Mouse (Mus musculus) hindbrain, embryonic 14.5 days (tissue): Measurements from ENCODE around the gene Pdzd4. TPM values are rescaled to one million over a fixed set of nuclear protein-coding genes. Genes with fewer than 3 reads are reported as not detected.

ENCODE experiments used
- ATAC-seq: fragments of 200-750 bp; cut with Nextera tagmentation; 2 replicates; pipeline ENCODE4 v1.8.0; 2017; ENCODE audit warnings: moderate number of reproducible peaks, mild to moderate bottlenecking, moderate TSS enrichment, moderate library complexity; ENCODE audit not compliant: low FRiP score
- DNase-seq: peaks from one replicate; pipeline ENCODE4 v3.0.0-alpha.2; 2015; ENCODE audit warnings: low spot score
- H3K27ac ChIP-seq: fragments of 300-500 bp; sonication (generic); 2 replicates; pipeline ENCODE4 v1.5.1; 2014; ENCODE audit warnings: mild to moderate bottlenecking, moderate library complexity
- H3K27me3 ChIP-seq: fragments of 300-500 bp; sonication (generic); 2 replicates; pipeline ENCODE4 v1.6.1; 2014; ENCODE audit warnings: mild to moderate bottlenecking, low read length, mixed read lengths; ENCODE audit not compliant: control insufficient read depth, insufficient read depth
- H3K36me3 ChIP-seq: fragments of 300-500 bp; sonication (generic); replicated peaks from 2 replicates; pipeline ENCODE4 v1.6.1; 2014; ENCODE audit not compliant: control insufficient read depth, insufficient read depth
- H3K4me1 ChIP-seq: fragments of 300-500 bp; sonication (generic); replicated peaks from 2 replicates; pipeline ENCODE4 v1.6.1; 2014; ENCODE audit warnings: antibody characterized with exemption, low read length, mixed read lengths; ENCODE audit not compliant: control insufficient read depth, insufficient read depth
- H3K4me2 ChIP-seq: fragments of 300-500 bp; sonication (generic); replicated peaks from 2 replicates; pipeline ENCODE4 v1.6.1; 2014; ENCODE audit warnings: mild to moderate bottlenecking, moderate library complexity
- H3K4me3 ChIP-seq: fragments of 300-500 bp; sonication (generic); replicated peaks from 2 replicates; pipeline ENCODE4 v1.5.1; 2014; ENCODE audit warnings: mild to moderate bottlenecking, low read length
- H3K9ac ChIP-seq: fragments of 300-500 bp; sonication (generic); 2 replicates; pipeline ENCODE4 v1.6.1; 2014
- H3K9me3 ChIP-seq: fragments of 300-500 bp; sonication (generic); 2 replicates; pipeline ENCODE4 v1.6.1; 2016; ENCODE audit warnings: low read length; ENCODE audit not compliant: control insufficient read depth
- WGBS: fragments of 180-500 bp; shearing (Covaris S2); extraction: QIAGEN DNeasy Blood & Tissue Kit; methylation state at CpG from one replicate; pipeline ENCODE4 v1.1.7; 2014; 5-methylcytosine and 5-hydroxymethylcytosine counted together
- polyA plus RNA-seq: library from polyadenylated mRNA; unstranded; fragments of >200 nt; fragmentation: Nextera tagmentation; extraction: Ambion mirVana; gene quantifications from 2 replicates; pipeline ENCODE4 v1.2.1, GENCODE M21; 2014

Gene Pdzd4
- polyA plus RNA-seq, 1 experiment from 2014 or later: 6.4 TPM

GRCm38 (mm10) chrX:73788501-73788900 lies 36.3 kb downstream of the Pdzd4 start:
- H3K4me1 ChIP-seq: peaks cover 23% of the 10 kb centered on the region
- peaks cover 11% of the 10 kb centered on the region for H3K36me3 ChIP-seq

DNA sequence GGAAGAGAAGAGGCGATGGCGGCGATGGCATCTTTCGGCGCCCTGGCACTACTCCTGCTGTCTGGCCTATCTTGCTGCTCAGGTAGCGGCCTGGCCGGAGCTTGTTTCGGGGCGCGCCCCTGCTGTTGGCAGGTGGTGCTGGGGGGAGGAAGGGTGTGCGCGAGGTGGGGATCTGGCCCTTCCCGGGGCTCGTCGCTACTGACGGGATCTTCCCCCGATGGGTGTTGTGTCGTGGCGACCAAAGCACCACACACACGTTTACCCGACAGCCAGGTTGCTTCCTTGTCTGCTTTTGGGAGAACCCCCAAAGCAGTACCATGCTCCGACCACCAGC lies 37.6 kb downstream of the Pdzd4 start:
- ATAC-seq: peak; percentile 52
- peak overlapping the region; percentile 57 for H3K4me2 ChIP-seq
- H3K36me3 ChIP-seq: peaks cover 11% of the 10 kb centered on the region
- H3K9me3 ChIP-seq: no peaks in the 10 kb centered on the region
- peak overlapping the region; percentile 71 for H3K9ac ChIP-seq
- DNase-seq: no peak
- H3K27me3 ChIP-seq: no peaks in the 10 kb centered on the region
- H3K27ac ChIP-seq: peak overlapping the region; percentile 83
- 24% methylated on average over 22 of the region's 22 CpGs for WGBS
- peaks cover 23% of the 10 kb centered on the region for H3K4me1 ChIP-seq
- H3K4me3 ChIP-seq: peak overlapping the region; percentile 52

More at GRCm38 (mm10) chrX:73788501-73788900, 36.3 kb downstream of the Pdzd4 start:
- WGBS: 96% methylated on average over 1 of the region's 1 CpGs
- no peak overlapping the region for H3K4me3 ChIP-seq
- H3K9me3 ChIP-seq: no peaks in the 10 kb centered on the region
- DNase-seq (no peak), ATAC-seq (no peak)
- no peaks in the 10 kb centered on the region for H3K27me3 ChIP-seq
- no peak overlapping the region for H3K27ac ChIP-seq
- peak overlapping the region; percentile 57 for H3K4me2 ChIP-seq
- no peak overlapping the region for H3K9ac ChIP-seq

DNA sequence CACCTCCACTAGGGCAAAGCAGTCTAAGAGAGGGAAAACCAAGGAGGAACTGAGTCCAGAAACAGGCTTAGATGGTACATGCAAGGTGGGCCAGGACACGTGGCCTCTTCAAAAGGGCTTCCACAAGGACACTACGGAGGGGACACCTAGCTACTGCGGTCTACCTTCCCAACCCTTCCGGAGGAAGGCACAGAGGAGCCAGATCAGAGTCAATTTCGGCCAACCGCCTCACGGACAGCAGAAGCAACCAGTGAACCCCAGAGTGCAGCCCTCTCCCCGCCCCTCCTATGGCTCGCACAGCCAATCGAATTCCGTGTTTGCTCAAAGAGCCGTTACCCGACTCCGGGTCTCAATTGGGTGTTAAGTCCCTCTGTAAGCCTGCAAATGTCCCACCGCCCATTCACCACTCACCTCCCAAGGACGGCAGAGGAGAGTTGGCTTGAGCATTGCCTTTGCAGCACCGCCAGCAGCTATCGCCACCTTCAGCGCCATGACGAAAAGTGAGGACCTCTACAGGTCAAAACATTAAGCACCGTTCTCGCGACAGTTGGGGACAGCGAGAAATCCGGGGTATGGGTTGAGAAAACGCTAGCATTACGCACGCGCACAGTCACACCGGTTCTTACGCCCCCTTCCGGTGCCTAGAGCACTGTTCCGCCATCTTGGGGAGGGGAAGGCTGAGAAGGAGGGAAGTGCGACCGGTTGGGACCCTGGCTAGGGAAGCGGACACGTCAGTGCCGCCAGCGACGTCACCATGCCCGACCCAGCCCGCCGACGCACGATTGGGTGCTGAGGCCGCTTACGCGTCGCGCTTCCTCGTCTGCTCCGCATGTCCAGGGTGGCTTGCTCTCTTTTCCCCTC lies 38.2 kb downstream of the Pdzd4 start, which contains the start of the genes Idh3g and Ssr4:
Idh3g (minus strand) TSS at position 534 of the 861 bp plus-strand sequence.
Ssr4 (plus strand) TSS at position 665 of the 861 bp plus-strand sequence.
- H3K9ac ChIP-seq: peak within 1 kb of the TSS; percentile 71
- no peaks in the 10 kb centered on the region for H3K9me3 ChIP-seq
- H3K4me3 ChIP-seq: peak within 1 kb of the TSS; percentile 52
- H3K27me3 ChIP-seq: no peaks in the 10 kb centered on the region
- DNase-seq (peak; percentile 96), ATAC-seq (peak; percentile 97)
- peak within 1 kb of the TSS; percentile 86 for H3K27ac ChIP-seq
- H3K4me2 ChIP-seq: peak within 1 kb of the TSS; percentile 68
- 23% methylated on average over 50 of the region's 52 CpGs for WGBS
- peaks cover 23% of the 10 kb centered on the region for H3K4me1 ChIP-seq
- H3K36me3 ChIP-seq: peaks cover 17% of the 10 kb centered on the region

DNA sequence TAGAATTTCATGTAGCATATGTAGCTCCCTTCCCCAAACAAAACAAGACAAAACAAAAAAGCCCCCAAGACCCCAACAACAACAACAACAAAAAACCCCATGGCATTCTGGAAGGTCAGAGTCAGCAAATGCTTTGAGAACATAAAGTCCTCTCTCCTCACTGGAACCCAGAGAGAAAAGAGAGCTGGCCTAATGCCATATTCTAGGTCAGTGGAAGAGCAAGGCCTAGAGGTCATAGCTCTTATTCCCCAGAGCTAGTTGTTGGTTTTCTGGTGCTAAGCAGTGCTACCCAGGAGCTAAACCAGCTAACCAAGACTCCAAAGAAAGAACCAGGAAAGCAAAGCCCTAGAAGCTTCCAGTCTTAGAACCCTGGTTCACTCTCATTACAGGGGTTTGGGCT lies 39.1 kb downstream of the Pdzd4 start:
- no peak for ATAC-seq
- Histone ChIP-seq H3K4me1 (peaks cover 23% of the 10 kb centered on the region), H3K27ac (peak overlapping the region; percentile 86)

DNA sequence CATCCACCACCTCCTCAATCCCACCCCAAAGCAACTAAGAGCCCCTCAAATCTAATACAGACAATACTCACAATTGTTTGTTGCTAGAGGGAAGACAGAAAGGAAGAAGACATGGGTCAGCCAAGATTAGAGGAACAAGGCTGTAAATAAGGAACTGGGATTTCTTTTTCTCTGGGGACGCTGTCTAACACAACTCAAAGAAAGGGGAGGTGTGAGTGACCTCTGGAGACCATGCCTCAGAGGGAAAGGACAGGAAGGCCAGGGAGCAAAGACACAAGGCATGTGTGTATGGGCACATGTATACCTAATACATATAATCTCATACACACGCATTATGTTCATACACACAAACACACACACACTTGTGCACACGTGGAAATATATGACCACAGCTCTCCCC lies 42.5 kb downstream of the Pdzd4 start:
- H3K27me3 ChIP-seq: no peaks in the 10 kb centered on the region
- 92% methylated on average over 3 of the region's 3 CpGs for WGBS
- H3K27ac ChIP-seq: no peak overlapping the region
- H3K9ac ChIP-seq: no peak overlapping the region
- no peak for ATAC-seq
- no peak overlapping the region for H3K4me3 ChIP-seq
- peaks cover 46% of the 10 kb centered on the region for H3K36me3 ChIP-seq
- H3K9me3 ChIP-seq: no peaks in the 10 kb centered on the region
- H3K4me1 ChIP-seq: peaks cover 13% of the 10 kb centered on the region
- no peak for DNase-seq
- H3K4me2 ChIP-seq: no peak overlapping the region

More for the DNA sequence above, 39.1 kb downstream of the Pdzd4 start:
- DNase-seq: no peak
- H3K9ac ChIP-seq: peak overlapping the region; percentile 67
- no peaks in the 10 kb centered on the region for H3K9me3 ChIP-seq
- peak overlapping the region; percentile 52 for H3K4me3 ChIP-seq
- H3K36me3 ChIP-seq: peaks cover 25% of the 10 kb centered on the region
- no peaks in the 10 kb centered on the region for H3K27me3 ChIP-seq
- peak overlapping the region; percentile 68 for H3K4me2 ChIP-seq

- Histone ChIP-seq H3K4me1 (no peaks in the 10 kb centered on the region), H3K4me2 (no peak overlapping the region), H3K4me3 (no peak overlapping the region), H3K27ac (no peak overlapping the region), H3K36me3 (peaks cover 29% of the 10 kb centered on the region), H3K9me3 (no peaks in the 10 kb centered on the region), H3K27me3 (no peaks in the 10 kb centered on the region), H3K9ac (no peak overlapping the region)
- WGBS: 73% methylated on average over 10 of the region's 10 CpGs
- DNase-seq (no peak), ATAC-seq (no peak; the same call in 1 of the 2 replicates)
These were observed 49.8 kb downstream of the Pdzd4 start for GRCm38 (mm10) chrX:73774802-73775483.

DNA sequence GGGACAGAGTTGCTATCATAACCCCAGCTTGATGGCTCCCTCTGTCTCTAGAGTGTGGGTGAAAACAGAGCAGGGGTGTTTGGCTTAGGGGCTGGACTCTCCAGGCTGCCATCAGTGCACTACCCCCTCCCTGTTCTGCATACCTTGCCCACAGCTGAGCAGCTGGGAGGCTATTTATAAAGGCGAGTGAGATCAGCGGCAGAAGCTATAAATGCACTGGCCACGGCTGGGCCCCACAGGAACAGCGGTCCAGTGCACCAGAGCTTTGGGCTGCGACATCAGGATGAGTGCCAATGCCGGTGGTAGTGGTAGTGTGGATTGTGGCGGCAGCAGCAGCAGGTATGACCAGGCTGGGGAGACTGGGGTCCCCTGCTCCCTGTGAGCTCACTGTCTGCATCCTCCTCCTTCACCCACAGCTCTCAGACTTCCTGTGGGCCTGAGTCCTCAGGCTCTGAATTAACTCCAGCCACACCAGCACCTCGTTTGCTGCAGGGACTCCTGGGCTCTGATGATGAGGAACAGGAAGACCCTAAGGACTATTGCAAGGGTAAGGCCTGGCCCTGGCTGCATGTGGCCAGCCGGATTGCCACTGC lies 50.5 kb downstream of the Pdzd4 start, which contains the start of gene Srpk3:
Srpk3 (plus strand) TSS at position 238 of the 593 bp plus-strand sequence.
- Histone ChIP-seq H3K4me1 (no peaks in the 10 kb centered on the region), H3K4me2 (no peak within 1 kb of the TSS), H3K36me3 (peaks cover 22% of the 10 kb centered on the region), H3K27me3 (no peaks in the 10 kb centered on the region), H3K9me3 (no peaks in the 10 kb centered on the region), H3K4me3 (no peak within 1 kb of the TSS), H3K27ac (no peak within 1 kb of the TSS), H3K9ac (no peak within 1 kb of the TSS)
- ATAC-seq (peak; percentile 26; the same call in 1 of the 2 replicates), DNase-seq (no peak)
- WGBS: 55% methylated on average over 9 of the region's 9 CpGs

GRCm38 (mm10) chrX:73767267-73767666 lies 57.5 kb downstream of the Pdzd4 start:
- no peaks in the 10 kb centered on the region for H3K27me3 ChIP-seq
- H3K27ac ChIP-seq: no peak overlapping the region
- ATAC-seq (no peak), DNase-seq (no peak)
- H3K9me3 ChIP-seq: no peaks in the 10 kb centered on the region
- no peaks in the 10 kb centered on the region for H3K36me3 ChIP-seq
- no peak overlapping the region for H3K9ac ChIP-seq
- no peaks in the 10 kb centered on the region for H3K4me1 ChIP-seq
- 63% methylated on average over 9 of the region's 9 CpGs for WGBS
- H3K4me3 ChIP-seq: no peak overlapping the region
- H3K4me2 ChIP-seq: no peak overlapping the region

GRCm38 (mm10) chrX:73765311-73765710 lies 59.5 kb downstream of the Pdzd4 start:
- no peak overlapping the region for H3K9ac ChIP-seq
- no peak for ATAC-seq
- no peaks in the 10 kb centered on the region for H3K4me1 ChIP-seq
- no peak for DNase-seq
- H3K9me3 ChIP-seq: no peaks in the 10 kb centered on the region
- no peak overlapping the region for H3K27ac ChIP-seq
- no peak overlapping the region for H3K4me2 ChIP-seq
- WGBS: 79% methylated on average over 1 of the region's 1 CpGs
- H3K36me3 ChIP-seq: no peaks in the 10 kb centered on the region
- no peak overlapping the region for H3K4me3 ChIP-seq
- no peaks in the 10 kb centered on the region for H3K27me3 ChIP-seq
